Mouse (Mus musculus) urinary bladder, postnatal 10 days (tissue): Measurements from ENCODE around the gene Gm49358.
A peak's percentile ranks its signal among the peaks of the same experiment; 100 is the strongest.

Experiments used
- DNase-seq: peaks from one replicate; pipeline ENCODE4 v3.0.0; 2022; ENCODE audit warnings: low spot score

Gm49358 gene

DNA sequence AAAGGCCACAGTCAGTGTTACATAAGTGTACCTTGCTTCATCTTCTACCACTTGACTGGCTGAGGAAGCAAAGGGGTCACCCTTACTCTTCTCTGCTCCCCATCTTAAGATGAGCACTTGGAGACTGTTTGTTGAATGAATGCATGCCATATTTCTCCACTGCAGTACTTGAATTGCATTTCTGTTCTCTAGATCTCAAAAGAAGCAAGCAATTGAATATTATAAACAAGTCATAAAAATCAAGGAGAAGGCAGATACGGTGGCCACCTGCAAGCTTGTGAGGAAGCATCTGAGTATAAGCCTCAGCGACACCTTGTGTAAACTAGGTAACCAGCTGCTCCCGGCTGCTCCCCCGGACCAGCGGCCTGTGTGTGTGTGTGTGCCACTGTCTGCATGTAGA, at the start of gene Gm49358:
TSS of gene Gm49358 (plus strand) at position 301 of the 400 bp plus-strand sequence.
- no peak for DNase-seq

- no peak for DNase-seq
These were observed 36.2 kb upstream of the Gm49358 start for GRCm38 (mm10) chr10:86727548-86727980.

- DNase-seq = no peak
These were observed 35.6 kb upstream of the Gm49358 start for GRCm38 (mm10) chr10:86728176-86728575.

GRCm38 (mm10) chr10:86730823-86731499, 32.8 kb upstream of the Gm49358 start:
- DNase-seq = peak; percentile 40

DNA sequence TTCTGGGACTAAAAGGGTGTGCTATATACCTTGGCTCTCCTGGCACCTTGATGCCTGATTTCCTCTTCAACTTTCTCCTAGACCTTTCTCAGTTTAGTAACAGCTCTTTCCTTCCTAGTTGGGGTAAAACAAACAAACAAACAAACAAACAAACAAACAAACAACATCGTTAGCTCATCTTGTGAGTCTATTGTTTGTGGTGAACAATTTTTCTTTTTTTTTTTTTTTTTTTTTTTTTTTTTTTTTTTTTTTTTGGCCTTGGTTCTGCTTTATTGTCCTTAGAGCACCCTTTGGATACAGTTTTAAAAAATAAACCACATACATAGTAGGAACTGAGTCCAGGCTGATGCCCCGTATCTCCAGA, 32.3 kb upstream of the Gm49358 start:
- no peak for DNase-seq

- DNase-seq = no peak
These were observed 28.7 kb upstream of the Gm49358 start for GRCm38 (mm10) chr10:86735036-86735435.

- DNase-seq = no peak
These were observed 20.9 kb upstream of the Gm49358 start for GRCm38 (mm10) chr10:86742918-86743317.

DNA sequence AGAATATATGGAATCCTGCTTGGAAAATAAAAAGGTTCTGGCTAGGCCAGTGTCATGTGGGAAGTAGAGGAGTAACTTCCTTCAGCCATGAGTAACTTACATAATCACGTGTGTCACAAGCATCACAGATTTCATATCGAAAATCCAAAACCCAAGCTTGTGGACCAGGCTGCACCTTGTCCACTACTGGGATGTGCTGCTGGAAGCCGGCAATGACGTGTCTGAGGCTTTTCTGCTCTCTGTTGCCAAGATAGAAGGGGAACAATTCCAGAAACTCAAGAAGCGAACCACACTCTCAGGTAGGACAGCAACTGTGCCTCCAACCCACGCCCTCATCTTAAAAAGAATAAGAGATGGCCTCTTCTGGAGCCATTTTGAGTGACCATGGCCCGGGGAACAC, 19.5 kb upstream of the Gm49358 start:
- DNase-seq = no peak

GRCm38 (mm10) chr10:86755816-86756502, 7.8 kb upstream of the Gm49358 start:
- DNase-seq = no peak

DNA sequence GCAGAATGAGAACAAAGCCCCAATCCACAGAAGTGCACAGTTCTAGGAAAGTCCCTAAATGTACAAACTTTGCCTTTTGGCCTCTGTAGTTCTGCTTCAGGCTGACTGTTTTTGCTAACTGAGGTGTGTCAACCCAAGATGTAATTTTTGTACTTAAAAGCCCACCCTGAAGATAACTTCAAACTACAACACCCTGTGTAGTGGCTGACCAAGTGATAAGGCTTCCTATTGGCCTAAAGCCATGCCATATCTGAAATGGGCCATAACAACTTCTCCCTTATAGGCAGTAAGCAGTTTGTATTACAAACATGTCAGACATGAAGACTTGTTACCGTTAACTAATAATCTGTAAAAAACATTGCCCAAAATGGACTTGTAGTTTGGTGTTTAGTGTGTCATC, 6.0 kb upstream of the Gm49358 start:
- DNase-seq = no peak

GRCm38 (mm10) chr10:86758211-86758610, 5.6 kb upstream of the Gm49358 start:
- no peak for DNase-seq

GRCm38 (mm10) chr10:86761236-86761635, 2.5 kb upstream of the Gm49358 start:
- no peak for DNase-seq

DNA sequence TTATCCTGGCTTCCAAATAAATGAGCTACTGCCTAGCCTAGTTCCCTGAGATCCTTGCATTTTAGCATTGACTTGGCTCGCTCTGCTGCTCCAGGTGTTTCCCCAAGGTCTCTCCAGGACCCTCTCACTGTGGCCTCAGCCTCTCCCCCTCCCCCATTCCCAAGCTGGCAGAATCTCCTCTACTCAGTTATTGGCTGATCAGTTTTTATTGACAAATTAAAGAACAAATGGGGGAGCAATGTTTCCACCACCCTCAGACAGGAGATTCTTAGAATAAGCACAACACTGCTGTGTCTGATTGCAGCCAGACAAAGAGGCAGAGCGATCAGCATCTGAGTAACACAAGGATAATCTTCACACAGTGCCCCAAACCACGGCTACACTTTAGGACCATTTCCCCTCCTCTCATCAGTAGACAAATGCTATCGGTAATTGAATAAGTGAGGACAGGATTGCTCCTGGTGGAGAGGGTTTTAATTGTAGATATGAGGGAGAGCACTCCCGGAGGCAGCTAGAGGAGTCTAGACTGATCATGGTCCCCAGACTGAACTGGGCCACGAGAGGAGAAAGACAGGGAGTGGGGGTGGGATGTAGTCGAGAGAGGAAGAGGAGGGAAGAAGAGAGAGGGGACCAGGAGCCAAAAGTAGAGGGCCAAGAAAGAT, 1.9 kb upstream of the Gm49358 start:
- no peak for DNase-seq

GRCm38 (mm10) chr10:86762384-86762730, 1.4 kb upstream of the Gm49358 start:
- no peak for DNase-seq

DNA sequence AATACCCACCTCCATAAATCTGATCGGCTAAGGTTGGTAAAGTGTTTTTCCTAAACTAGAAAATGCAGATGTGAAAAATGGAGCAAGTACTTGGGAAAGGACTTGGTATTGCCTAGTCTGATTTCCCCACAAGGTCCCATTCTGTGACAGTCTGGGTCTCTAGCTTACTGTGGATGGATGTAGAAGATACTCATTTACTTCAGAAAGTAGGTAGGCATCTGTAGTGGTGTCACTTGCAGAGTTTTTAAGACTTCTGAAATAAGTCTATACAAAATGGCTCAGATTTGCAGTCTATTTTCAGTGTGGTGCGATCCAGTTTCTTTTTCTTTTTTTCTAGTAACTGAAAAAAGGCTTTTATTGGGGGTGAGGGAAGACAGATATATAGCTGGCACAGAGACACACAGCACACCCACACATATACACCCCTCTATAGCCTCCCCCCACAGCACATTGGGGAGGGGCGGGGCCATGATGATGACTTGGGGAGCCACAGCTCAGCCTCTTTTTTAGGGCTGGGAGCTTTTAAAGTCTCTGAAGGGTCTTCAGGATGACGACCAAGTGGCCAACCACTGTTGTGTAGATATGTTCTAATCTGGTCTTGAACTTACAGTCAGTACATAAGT, 1.7 kb downstream of the Gm49358 start:
- DNase-seq = no peak

GRCm38 (mm10) chr10:86769216-86769615, 5.4 kb downstream of the Gm49358 start:
- DNase-seq = no peak

- DNase-seq = no peak
These were observed 6.0 kb downstream of the Gm49358 start for GRCm38 (mm10) chr10:86769797-86770196.

DNA sequence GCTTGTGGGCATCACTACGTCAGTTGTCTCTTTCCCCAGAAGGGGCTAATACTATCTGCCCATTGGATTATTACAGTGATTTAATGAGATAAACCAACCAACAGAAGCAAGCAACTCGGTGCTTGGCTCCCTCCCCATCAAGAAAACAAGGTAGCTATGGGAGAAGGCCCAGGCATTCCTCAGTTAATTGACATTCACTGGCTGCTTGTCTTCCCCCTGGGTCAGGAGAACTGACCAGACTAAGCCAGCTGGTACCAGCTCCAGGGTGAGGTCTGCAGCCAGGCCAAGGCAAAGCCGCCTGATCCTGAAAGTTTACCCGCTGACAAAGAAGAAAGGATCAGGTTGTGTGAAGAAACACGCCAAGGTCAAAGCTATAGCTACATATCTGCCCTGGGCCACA, 7.9 kb downstream of the Gm49358 start:
- no peak for DNase-seq

- DNase-seq = no peak
These were observed 8.5 kb downstream of the Gm49358 start for GRCm38 (mm10) chr10:86772231-86772631.

DNA sequence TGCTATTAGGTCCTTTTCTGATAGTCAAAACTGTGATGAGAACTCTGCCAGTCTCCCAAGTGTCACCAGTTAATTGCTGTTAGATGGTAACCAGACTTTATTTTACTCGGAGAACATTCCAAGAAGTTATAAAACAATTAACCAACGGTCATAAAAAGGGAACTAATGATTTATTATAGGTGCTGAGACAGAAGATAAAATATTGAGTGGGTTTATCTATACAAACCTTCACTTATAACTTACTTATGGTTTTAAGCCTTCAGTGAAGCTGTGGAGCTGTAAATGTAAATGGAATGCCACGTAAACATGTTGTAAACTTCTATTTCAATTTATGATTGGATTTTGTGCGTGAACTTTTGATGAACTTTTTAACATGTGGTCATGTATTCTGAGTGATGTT, 9.6 kb downstream of the Gm49358 start:
- DNase-seq = no peak

GRCm38 (mm10) chr10:86776281-86776680, 12.5 kb downstream of the Gm49358 start:
- DNase-seq = no peak

DNA sequence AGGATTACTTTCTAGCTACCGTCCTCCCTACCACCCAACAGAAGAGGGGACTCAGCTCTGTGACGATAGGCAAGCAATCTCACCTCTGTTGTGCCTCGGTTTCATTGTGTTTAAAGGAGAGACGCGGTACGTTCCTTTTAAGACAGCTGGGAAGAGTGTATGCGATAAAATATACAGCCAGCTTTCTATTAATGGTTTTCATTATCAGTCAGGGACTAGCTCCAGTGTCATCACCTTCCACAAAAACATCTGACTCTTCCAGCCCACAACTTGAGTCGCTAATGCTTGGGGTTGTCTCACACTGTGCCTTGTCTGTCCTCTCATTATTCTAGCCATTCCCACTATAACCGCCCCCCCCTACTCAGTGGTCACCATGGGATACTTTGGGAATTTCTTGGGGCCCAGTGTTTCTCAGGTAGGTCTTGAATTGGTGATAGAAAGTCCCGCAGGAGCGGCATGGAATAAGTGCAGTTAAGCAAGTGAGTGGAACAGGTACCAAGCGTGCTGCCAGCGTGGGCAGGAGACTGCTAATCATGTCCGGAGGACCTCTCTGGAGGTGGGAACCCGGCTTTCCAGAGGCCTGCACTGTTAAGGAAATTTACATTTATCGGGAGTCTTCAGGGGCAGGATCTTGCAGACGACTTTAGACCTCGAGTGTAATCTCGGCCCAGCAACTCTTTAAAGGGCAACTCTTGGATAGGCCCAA, 14.0 kb downstream of the Gm49358 start:
- DNase-seq = no peak
